Comparison of ENCODE assay signal across 20 mouse cellular contexts in genomic region chr5:123079568-123079967, GRCm38 (mm10). TPM values are rescaled to one million over a fixed set of nuclear protein-coding genes. Genes with fewer than 3 reads are reported as not detected.
A peak's percentile ranks its signal among the peaks of the same experiment; 100 is the strongest.
DNase-seq lines count a peak whose midpoint lies in the region; ATAC-seq and TF ChIP-seq lines count a peak whose summit lies in the region.
"Had no signal": no experiment of that assay in that cellular context is flagged by ENCODE, and none has a peak within 500 bp of the region (broad histone marks: within the 10 kb centered on the region; RNA-seq: fewer than 3 reads in every experiment).

No protein-coding gene starts in this region.

- no peak overlapping the region for H3K9ac ChIP-seq in heart, postnatal 0 days (replicated peaks; ENCODE audit: low read depth, low read length)
- no peak overlapping the region for H3K9ac ChIP-seq in lung, postnatal 0 days (replicated peaks; ENCODE audit: low read depth)
- no peak overlapping the region for H3K9ac ChIP-seq in limb, embryonic 12.5 days (replicated peaks)
- H3K9ac ChIP-seq: forebrain, embryonic 13.5 days; hindbrain, embryonic 15.5 days; neural tube, embryonic 12.5 days had no signal

- H3K4me3 ChIP-seq in heart, postnatal 0 days (ENCODE audit: low read depth, low read length) = no peak overlapping the region
- no peak overlapping the region for H3K4me3 ChIP-seq in lung, postnatal 0 days (ENCODE audit: low read depth, low read length)
- H3K4me3 ChIP-seq in limb, embryonic 12.5 days (replicated peaks) = no peak overlapping the region
- H3K4me3 ChIP-seq: forebrain, embryonic 13.5 days; hindbrain, embryonic 15.5 days; midbrain, embryonic 10.5 days; neural tube, embryonic 12.5 days had no signal

- H3K9me3 ChIP-seq in heart, postnatal 0 days (replicated peaks; ENCODE audit: control insufficient read depth, low read length) = peaks cover 5% of the 10 kb centered on the region; the same call in 1 of the 2 replicates
- no peaks in the 10 kb centered on the region for H3K9me3 ChIP-seq in lung, postnatal 0 days (ENCODE audit: low read length)
- 0 out of 2 replicates have a peak, but pooled peaks cover 9% of the 10 kb centered on the region for H3K9me3 ChIP-seq in limb, embryonic 12.5 days
- H3K9me3 ChIP-seq: forebrain, embryonic 13.5 days; hindbrain, embryonic 15.5 days; midbrain, embryonic 10.5 days had no signal

- no peak overlapping the region for H3K4me2 ChIP-seq in heart, postnatal 0 days (ENCODE audit: low read depth, low read length)
- H3K4me2 ChIP-seq in lung, postnatal 0 days (replicated peaks; ENCODE audit: low read depth, low read length) = no peak overlapping the region
- no peak overlapping the region for H3K4me2 ChIP-seq in limb, embryonic 12.5 days
- H3K4me2 ChIP-seq: forebrain, embryonic 13.5 days; hindbrain, embryonic 15.5 days; neural tube, embryonic 12.5 days had no signal

- ATAC-seq in heart, postnatal 0 days (ENCODE audit: insufficient read depth, low read depth) = no peak
- no peak for ATAC-seq in lung, postnatal 0 days
- ATAC-seq in limb, embryonic 12.5 days (ENCODE audit: insufficient number of reproducible peaks, insufficient read depth, low FRiP score, low TSS enrichment, low read depth) = no peak
- ATAC-seq in monocyte, adult 5-6 weeks (replicated peaks; ENCODE audit: insufficient number of reproducible peaks, low FRiP score, low TSS enrichment, poor library complexity, severe bottlenecking) = 0 out of 2 replicates have a peak, but pooled peaks have one; percentile 1
- ATAC-seq: forebrain, embryonic 13.5 days had no signal

- peak overlapping the region; percentile 73 for H3K27ac ChIP-seq in heart, postnatal 0 days (ENCODE audit: low read depth)
- H3K27ac ChIP-seq in lung, postnatal 0 days (ENCODE audit: low read length) = peak overlapping the region; percentile 39; the same call in 1 of the 2 replicates
- H3K27ac ChIP-seq in limb, embryonic 12.5 days = peak overlapping the region; percentile 29; the same call in 1 of the 2 replicates
- H3K27ac ChIP-seq: forebrain, embryonic 13.5 days; hindbrain, embryonic 15.5 days; midbrain, embryonic 10.5 days; neural tube, embryonic 12.5 days had no signal

- H3K36me3 ChIP-seq in heart, postnatal 0 days (replicated peaks; ENCODE audit: control insufficient read depth, insufficient read depth, low read length) = no peaks in the 10 kb centered on the region
- H3K36me3 ChIP-seq in lung, postnatal 0 days (ENCODE audit: insufficient read depth, low read length) = no peaks in the 10 kb centered on the region
- H3K36me3 ChIP-seq in limb, embryonic 12.5 days = no peaks in the 10 kb centered on the region
- H3K36me3 ChIP-seq: hindbrain, embryonic 15.5 days; midbrain, embryonic 10.5 days; neural tube, embryonic 12.5 days had no signal

- intact Hi-C loops in heart, postnatal 14 days (cut with DNase I) = no loop called here
- intact Hi-C loops in gastrocnemius, postnatal 14 days (cut with DNase I; ENCODE audit: low total_unique reads) = no loop called here

- WGBS in heart, postnatal 0 days = 78% methylated on average over 1 of the region's 1 CpGs
- WGBS in lung, postnatal 0 days = 62% methylated on average over 1 of the region's 1 CpGs
- 71% methylated on average over 1 of the region's 1 CpGs for WGBS in limb, embryonic 12.5 days

- H3K27me3 ChIP-seq in heart, postnatal 0 days (ENCODE audit: control insufficient read depth, insufficient read depth, low read length) = no peaks in the 10 kb centered on the region
- no peaks in the 10 kb centered on the region for H3K27me3 ChIP-seq in lung, postnatal 0 days (replicated peaks; ENCODE audit: insufficient read depth, low read length)
- no peaks in the 10 kb centered on the region for H3K27me3 ChIP-seq in limb, embryonic 12.5 days
- H3K27me3 ChIP-seq: hindbrain, embryonic 15.5 days; neural tube, embryonic 12.5 days had no signal

- TF ChIP-seq EP300 in heart, postnatal 0 days (IDR thresholded peaks at IDR 0.05; ENCODE audit: low read depth) = no peak
- TF ChIP-seq EP300 in lung, postnatal 0 days (IDR thresholded peaks at IDR 0.05) = no peak

- peaks cover 13% of the 10 kb centered on the region; the same call in 1 of the 2 replicates for H3K4me1 ChIP-seq in heart, postnatal 0 days (ENCODE audit: control insufficient read depth, insufficient read depth)
- H3K4me1 ChIP-seq in lung, postnatal 0 days (ENCODE audit: insufficient read depth, low read depth, low read length) = peaks cover 8% of the 10 kb centered on the region; the same call in 1 of the 2 replicates
- H3K4me1 ChIP-seq in limb, embryonic 12.5 days (replicated peaks) = peaks cover 34% of the 10 kb centered on the region

- TF ChIP-seq CTCF in heart, postnatal 0 days (IDR thresholded peaks at IDR 0.05; ENCODE audit: low read depth) = no peak
- TF ChIP-seq CTCF in lung, postnatal 0 days (IDR thresholded peaks at IDR 0.05) = no peak

- DNase-seq in heart, postnatal 0 days (ENCODE audit: low spot score) = no peak
- DNase-seq in heart, postnatal 14 days = no peak
- no peak for DNase-seq in lung, postnatal 0 days (ENCODE audit: low spot score)
- DNase-seq in lung, postnatal 36 days = no peak
- DNase-seq in gastrocnemius, postnatal 14 days = no peak
- DNase-seq in left cerebral cortex, adult 18-20 months (ENCODE audit: low spot score in 2 of 2) = no peak
- DNase-seq: cerebellum, adult 18-20 months; layer of hippocampus, adult 9-11 months; left cerebral cortex, postnatal 4 days; retina, postnatal 1 day; thymus, adult 2 months had no signal

RNA-seq across cellular contexts. Expression of gene Tmem120b, which starts 11.4 kb away (rescaled TPM):
- total RNA-seq in heart, postnatal 0 days (2014; rRNA removed; ENCODE audit: low replicate concordance) = 6.5 and 8.7 TPM in 2 replicates
- 10.7 and 11.1 TPM in 2 replicates for polyA plus RNA-seq in heart, postnatal 0 days (2015; fragmentation: Nextera tagmentation; extraction: Ambion mirVana)
- 10 to 100 TPM; 10.6 to 12.1 TPM for total RNA-seq in heart, postnatal 14 days (2021)
- 11.9 and 12.2 TPM in 2 replicates for polyA plus RNA-seq in lung, postnatal 0 days (2015; fragmentation: Nextera tagmentation; extraction: Ambion mirVana)
- 14.1 and 15.9 TPM in 2 replicates for polyA plus RNA-seq in limb, embryonic 12.5 days (2016; fragmentation: Nextera tagmentation; extraction: Ambion mirVana)
- total RNA-seq in monocyte, adult 5-6 weeks (2017) = 0.67 to 3.5 TPM (median 2.0 TPM) in 3 replicates
- total RNA-seq in gastrocnemius, postnatal 14 days (2021) = 10 to 100 TPM; 11.9 TPM
- total RNA-seq in left cerebral cortex, adult 18-20 months (2021) = 10 to 100 TPM; 13.2 to 13.8 TPM

RNA-seq across cellular contexts. Expression of gene Morn3, which starts 32.8 kb away (rescaled TPM):
- not detected in 2 replicates for total RNA-seq in heart, postnatal 0 days (2014; rRNA removed; ENCODE audit: low replicate concordance)
- 0.36 TPM in 1 of 2 replicates, not detected in the other for polyA plus RNA-seq in heart, postnatal 0 days (2015; fragmentation: Nextera tagmentation; extraction: Ambion mirVana)
- under 1 TPM in 1 of 2 experiments, not detected in 1; 0.93 TPM for total RNA-seq in heart, postnatal 14 days (2021)
- 5.3 and 8.3 TPM in 2 replicates for polyA plus RNA-seq in lung, postnatal 0 days (2015; fragmentation: Nextera tagmentation; extraction: Ambion mirVana)
- not detected in 2 replicates for polyA plus RNA-seq in limb, embryonic 12.5 days (2016; fragmentation: Nextera tagmentation; extraction: Ambion mirVana)
- not detected in 3 replicates for total RNA-seq in monocyte, adult 5-6 weeks (2017)
- total RNA-seq in gastrocnemius, postnatal 14 days (2021) = not detected
- total RNA-seq in left cerebral cortex, adult 18-20 months (2021) = under 1 TPM in 1 of 2 experiments, not detected in 1; 0.40 TPM
- total RNA-seq: adrenal gland, postnatal 4 days; gastrocnemius, adult 18-20 months; left cerebral cortex, postnatal 4 days had no signal
- polyA plus RNA-seq: neural tube, embryonic 12.5 days; spleen, adult 2 months had no signal

RNA-seq across cellular contexts. Expression of gene Rhof, which starts 52.9 kb away (rescaled TPM):
- 1.4 and 2.1 TPM in 2 replicates for total RNA-seq in heart, postnatal 0 days (2014; rRNA removed; ENCODE audit: low replicate concordance)
- polyA plus RNA-seq in heart, postnatal 0 days (2015; fragmentation: Nextera tagmentation; extraction: Ambion mirVana) = 0.71 and 1.1 TPM in 2 replicates
- under 1 TPM; 0.48 to 0.61 TPM for total RNA-seq in heart, postnatal 14 days (2021)
- polyA plus RNA-seq in lung, postnatal 0 days (2015; fragmentation: Nextera tagmentation; extraction: Ambion mirVana) = 12.4 and 16.8 TPM in 2 replicates
- polyA plus RNA-seq in limb, embryonic 12.5 days (2016; fragmentation: Nextera tagmentation; extraction: Ambion mirVana) = 2.9 and 3.0 TPM in 2 replicates
- total RNA-seq in monocyte, adult 5-6 weeks (2017) = 18.8 to 40.6 TPM (median 30.1 TPM) in 3 replicates
- total RNA-seq in gastrocnemius, postnatal 14 days (2021) = under 1 TPM; 0.27 to 0.51 TPM
- total RNA-seq in left cerebral cortex, adult 18-20 months (2021) = 10 to 100 TPM; 50.5 to 51.0 TPM
